Mouse (Mus musculus): ENCODE data around the gene Pik3c2g. TPM values are rescaled to one million over a fixed set of nuclear protein-coding genes. Genes with fewer than 3 reads are reported as not detected.

Pik3c2g gene
- total and polyA plus RNA-seq, 3 experiments: not detected

GRCm38 (mm10) chr6:139899630-139900151 is 312.7 kb downstream of the Pik3c2g start:
- Histone ChIP-seq H3K9me3 (replicated peaks; ENCODE audit: insufficient read depth, low read length) (no peaks in the 10 kb centered on the region), H3K79me2 (ENCODE audit: control insufficient read depth, insufficient read depth, low read length, poor library complexity) (no peaks in the 10 kb centered on the region), H3K4me1 (ENCODE audit: control insufficient read depth in 1 of 2, insufficient read depth in 2 of 2, low read length in 2 of 2) (no peaks in the 10 kb centered on the region), H3K27me3 (ENCODE audit: control insufficient read depth in 1 of 2, insufficient read depth in 2 of 2, low read length in 2 of 2) (no peaks in the 10 kb centered on the region), H3K9ac (ENCODE audit: control insufficient read depth, low read depth, low read length, poor library complexity, severe bottlenecking) (no peak overlapping the region), H3K4me3 (ENCODE audit: control insufficient read depth in 1 of 2, insufficient read depth in 1 of 2, low read depth in 2 of 2, low read length in 2 of 2) (no peak overlapping the region), H3K27ac (ENCODE audit: control insufficient read depth, low read depth, low read length) (no peak overlapping the region), H3K36me3 (ENCODE audit: control insufficient read depth in 1 of 2, insufficient read depth in 2 of 2, low read length in 2 of 2) (no peaks in the 10 kb centered on the region)
- DNase-seq (ENCODE audit: low read depth, low spot score): no peak
- TF ChIP-seq ZNF384 (IDR thresholded peaks at IDR 0.05; ENCODE audit: low read depth, low read length): no peak

GRCm38 (mm10) chr6:139901801-139902200 is 314.8 kb downstream of the Pik3c2g start:
- Histone ChIP-seq H3K4me3 (ENCODE audit: control insufficient read depth in 1 of 2, insufficient read depth in 1 of 2, low read depth in 2 of 2, low read length in 2 of 2) (no peak overlapping the region), H3K27ac (ENCODE audit: control insufficient read depth, low read depth, low read length) (no peak overlapping the region), H3K9ac (ENCODE audit: control insufficient read depth, low read depth, low read length, poor library complexity, severe bottlenecking) (no peak overlapping the region), H3K27me3 (ENCODE audit: control insufficient read depth in 1 of 2, insufficient read depth in 2 of 2, low read length in 2 of 2) (no peaks in the 10 kb centered on the region), H3K79me2 (ENCODE audit: control insufficient read depth, insufficient read depth, low read length, poor library complexity) (no peaks in the 10 kb centered on the region), H3K4me1 (ENCODE audit: control insufficient read depth in 1 of 2, insufficient read depth in 2 of 2, low read length in 2 of 2) (no peaks in the 10 kb centered on the region), H3K36me3 (ENCODE audit: control insufficient read depth in 1 of 2, insufficient read depth in 2 of 2, low read length in 2 of 2) (no peaks in the 10 kb centered on the region), H3K9me3 (replicated peaks; ENCODE audit: insufficient read depth, low read length) (no peaks in the 10 kb centered on the region)
- DNase-seq (ENCODE audit: low read depth, low spot score): no peak
- TF ChIP-seq ETS1 (IDR thresholded peaks at IDR 0.05; ENCODE audit: low read depth, low read length) (no peak), NELFE (IDR thresholded peaks at IDR 0.05; ENCODE audit: low read depth, low read length) (no peak), ZKSCAN1 (IDR thresholded peaks at IDR 0.05; ENCODE audit: low read depth, low read length) (no peak), GATA1 (IDR thresholded peaks at IDR 0.05; ENCODE audit: low read depth, low read length) (no peak), NRF1 (IDR thresholded peaks at IDR 0.05; ENCODE audit: insufficient read depth, low read depth, low read length, poor library complexity, severe bottlenecking) (no peak), POLR2AphosphoS5 (IDR thresholded peaks at IDR 0.05; ENCODE audit: borderline replicate concordance, low read depth, low read length) (no peak), TBP (IDR thresholded peaks at IDR 0.05; ENCODE audit: low read depth, low read length) (no peak), CHD2 (IDR thresholded peaks at IDR 0.05; ENCODE audit: low read length) (no peak), ELF1 (IDR thresholded peaks at IDR 0.05; ENCODE audit: low read depth, low read length) (no peak), MYB (IDR thresholded peaks at IDR 0.05; ENCODE audit: low read depth, low read length) (no peak), MAFK (IDR thresholded peaks at IDR 0.05; ENCODE audit: borderline replicate concordance, low read depth, low read length) (no peak), MXI1 (IDR thresholded peaks at IDR 0.05; ENCODE audit: low read depth, low read length) (no peak), KAT2A (conservative IDR thresholded peaks at IDR 0.05; ENCODE audit: low read depth, low read length) (no peak), ZNF384 (IDR thresholded peaks at IDR 0.05; ENCODE audit: low read depth, low read length) (no peak)

- no peaks in the 10 kb centered on the region for H3K4me1 ChIP-seq (ENCODE audit: control insufficient read depth in 1 of 2, insufficient read depth in 2 of 2, low read length in 2 of 2)
- H3K9ac ChIP-seq (ENCODE audit: control insufficient read depth, low read depth, low read length, poor library complexity, severe bottlenecking): no peak overlapping the region
- H3K4me3 ChIP-seq (ENCODE audit: control insufficient read depth in 1 of 2, insufficient read depth in 1 of 2, low read depth in 2 of 2, low read length in 2 of 2): no peak overlapping the region
- no peak for DNase-seq (ENCODE audit: low read depth, low spot score)
- no peak overlapping the region for H3K27ac ChIP-seq (ENCODE audit: control insufficient read depth, low read depth, low read length)
- no peak for TF ChIP-seq GABPA (IDR thresholded peaks at IDR 0.05; ENCODE audit: low read depth, low read length)
- TF ChIP-seq TAL1 (IDR thresholded peaks at IDR 0.05; ENCODE audit: low read length): no peak
- no peaks in the 10 kb centered on the region for H3K79me2 ChIP-seq (ENCODE audit: control insufficient read depth, insufficient read depth, low read length, poor library complexity)
- H3K36me3 ChIP-seq (ENCODE audit: control insufficient read depth in 1 of 2, insufficient read depth in 2 of 2, low read length in 2 of 2): no peaks in the 10 kb centered on the region
- H3K9me3 ChIP-seq (replicated peaks; ENCODE audit: insufficient read depth, low read length): no peaks in the 10 kb centered on the region
- no peaks in the 10 kb centered on the region for H3K27me3 ChIP-seq (ENCODE audit: control insufficient read depth in 1 of 2, insufficient read depth in 2 of 2, low read length in 2 of 2)
These were observed 320.1 kb downstream of the Pik3c2g start for GRCm38 (mm10) chr6:139907138-139907537.

All from MEL (cell line).